Mouse (Mus musculus) erythroblast, embryonic 14.5 days (primary cell): Measurements from ENCODE around the gene Pappa.

Experiments used
- GATA1 ChIP-seq: IDR thresholded peaks from 2 replicates; pipeline ENCODE4 v1.6.1; 2012; ENCODE audit warnings: low read length, inconsistent platforms, mixed read lengths
- TAL1 ChIP-seq: IDR thresholded peaks from 3 replicates; pipeline ENCODE4 v1.6.1; 2012; ENCODE audit warnings: low read length, inconsistent platforms, mixed read lengths

DNA sequence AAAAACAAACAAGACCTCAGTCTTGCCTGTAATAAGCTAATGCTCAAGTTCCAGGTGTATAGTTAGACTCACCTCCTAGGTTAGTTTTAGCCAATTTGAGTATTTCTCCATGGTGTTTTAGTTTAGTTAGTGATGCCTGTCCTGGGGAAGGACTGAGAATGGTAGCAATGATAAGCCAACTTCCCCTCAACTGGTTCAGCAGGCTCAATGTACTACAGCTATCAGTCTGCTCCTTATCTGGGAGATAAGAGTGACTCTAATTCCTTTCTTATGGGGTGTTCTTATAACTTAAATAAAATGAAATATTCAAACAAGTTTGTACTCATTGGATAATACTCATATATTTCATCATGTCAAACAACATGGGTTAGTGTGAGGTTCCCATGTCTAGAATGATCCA, 156.9 kb downstream of the Pappa start:
- TF ChIP-seq TAL1 (no peak), GATA1 (no peak)
